Mouse (Mus musculus) heart, postnatal 0 days (tissue): ENCODE results near the gene Gm10271.

Source experiments
- CTCF ChIP-seq: IDR thresholded peaks from 2 replicates; pipeline ENCODE4 v1.5.1; 2016; ENCODE audit warnings: antibody characterized with exemption, control low read depth, low read depth
- EP300 ChIP-seq: IDR thresholded peaks from 2 replicates; pipeline ENCODE4 v1.6.1; 2016; ENCODE audit warnings: antibody characterized with exemption, low read depth

DNA sequence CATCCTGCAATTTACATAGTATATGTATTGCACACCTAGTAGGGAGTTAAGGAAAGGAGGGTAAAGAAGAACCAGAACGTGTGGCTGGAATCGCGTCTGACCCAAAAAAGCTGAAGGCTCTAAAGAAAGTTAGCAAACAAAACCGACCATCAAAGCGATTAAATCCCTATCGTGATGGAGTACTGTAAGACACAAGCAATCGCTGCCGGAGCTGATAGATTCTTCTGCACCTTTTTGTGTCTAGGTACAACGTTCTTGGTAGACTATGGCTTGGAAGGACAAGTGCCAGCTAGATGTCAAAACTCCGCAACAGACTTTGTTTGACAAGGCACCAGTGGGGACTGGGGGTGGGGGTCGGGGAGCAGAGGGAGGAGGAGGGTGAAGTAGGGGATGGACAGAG is 8.3 kb downstream of the Gm10271 start:
- TF ChIP-seq CTCF (no peak), EP300 (no peak)
